Comparison of ENCODE assay signal across 10 mouse cellular contexts in the genomic region with DNA sequence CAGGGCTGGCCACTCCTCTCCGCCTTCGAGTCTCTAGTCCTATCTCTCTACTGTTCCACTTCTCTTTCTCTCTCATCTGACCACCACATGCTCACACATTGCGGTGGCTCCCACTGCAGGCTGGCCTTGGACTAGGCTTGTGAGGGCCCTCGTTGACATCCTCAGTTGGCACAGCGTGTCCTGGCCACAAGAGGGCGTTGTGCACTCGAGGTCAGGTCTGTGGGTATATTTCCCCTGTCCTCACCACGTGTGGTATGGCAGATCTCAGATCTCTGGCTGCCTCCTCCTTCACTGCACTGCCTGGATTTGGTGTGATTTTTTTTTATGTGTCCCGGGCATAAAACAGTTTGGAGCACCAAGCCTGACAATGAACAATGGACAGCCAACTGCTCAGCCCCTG. TPM values are rescaled to one million over a fixed set of nuclear protein-coding genes. Genes with fewer than 3 reads are reported as not detected.
DNase-seq lines count a peak whose midpoint lies in the region; ATAC-seq and TF ChIP-seq lines count a peak whose summit lies in the region.
"Had no signal": no experiment of that assay in that cellular context is flagged by ENCODE, and none has a peak within 500 bp of the region (broad histone marks: within the 10 kb centered on the region; RNA-seq: fewer than 3 reads in every experiment).

No protein-coding gene starts in this region.

- H3K4me3 ChIP-seq in kidney, embryonic 14.5 days (ENCODE audit: low read length) = no peak overlapping the region
- no peak overlapping the region for H3K4me3 ChIP-seq in intestine, postnatal 0 days (ENCODE audit: low read depth, low read length)
- H3K4me3 ChIP-seq: limb, embryonic 12.5 days had no signal

- 46% methylated on average over 9 of the region's 9 CpGs for WGBS in kidney, embryonic 14.5 days
- 48% methylated on average over 9 of the region's 9 CpGs for WGBS in intestine, postnatal 0 days

- TF ChIP-seq CTCF in intestine, postnatal 0 days (IDR thresholded peaks at IDR 0.05; ENCODE audit: low read depth) = peak; percentile 48

- ATAC-seq in kidney, embryonic 14.5 days (ENCODE audit: low FRiP score, low TSS enrichment) = 0 out of 2 replicates have a peak, but pooled peaks have one; percentile 1
- ATAC-seq in intestine, postnatal 0 days = no peak
- ATAC-seq in frontal cortex, adult (ENCODE audit: low TSS enrichment) = no peak

- DNase-seq in kidney, postnatal 36 days = no peak
- DNase-seq in thymus, postnatal 25 days = peak; percentile 30
- DNase-seq in thymus, postnatal 10 days (ENCODE audit: low spot score in 2 of 2) = no peak
- DNase-seq in thymus, postnatal 4 days = peak; percentile 63
- DNase-seq in layer of hippocampus, adult 9-10 months (ENCODE audit: low spot score) = no peak
- DNase-seq: adrenal gland, adult 8-10 months had no signal

- H3K36me3 ChIP-seq in kidney, embryonic 14.5 days (ENCODE audit: control insufficient read depth, insufficient read depth, low read length) = no peaks in the 10 kb centered on the region
- H3K36me3 ChIP-seq in intestine, postnatal 0 days (ENCODE audit: control insufficient read depth, insufficient read depth) = no peaks in the 10 kb centered on the region
- H3K36me3 ChIP-seq: limb, embryonic 12.5 days had no signal

- H3K27me3 ChIP-seq in kidney, embryonic 14.5 days (ENCODE audit: control insufficient read depth, insufficient read depth, low read length) = no peaks in the 10 kb centered on the region
- no peaks in the 10 kb centered on the region for H3K27me3 ChIP-seq in intestine, postnatal 0 days (replicated peaks; ENCODE audit: control insufficient read depth, insufficient read depth, low read length)

- H3K27ac ChIP-seq in kidney, embryonic 14.5 days (ENCODE audit: low read depth, low read length) = no peak overlapping the region
- no peak overlapping the region for H3K27ac ChIP-seq in intestine, postnatal 0 days (ENCODE audit: low read depth, low read length)
- H3K27ac ChIP-seq: limb, embryonic 12.5 days had no signal

- H3K4me1 ChIP-seq in kidney, embryonic 14.5 days (ENCODE audit: control insufficient read depth, insufficient read depth, low read length) = no peaks in the 10 kb centered on the region
- H3K4me1 ChIP-seq in intestine, postnatal 0 days (replicated peaks; ENCODE audit: control insufficient read depth, insufficient read depth, low read length) = no peaks in the 10 kb centered on the region

- H3K9me3 ChIP-seq in kidney, embryonic 14.5 days (ENCODE audit: control insufficient read depth, low read length) = no peaks in the 10 kb centered on the region
- H3K9me3 ChIP-seq in intestine, postnatal 0 days (ENCODE audit: control insufficient read depth) = no peaks in the 10 kb centered on the region
- H3K9me3 ChIP-seq: limb, embryonic 12.5 days had no signal

- no peak overlapping the region for H3K4me2 ChIP-seq in kidney, embryonic 14.5 days (replicated peaks; ENCODE audit: low read depth, low read length)
- H3K4me2 ChIP-seq in intestine, postnatal 0 days (replicated peaks; ENCODE audit: low read depth) = no peak overlapping the region
- H3K4me2 ChIP-seq: limb, embryonic 12.5 days had no signal

- H3K9ac ChIP-seq in kidney, embryonic 14.5 days (ENCODE audit: low read depth, low read length) = no peak overlapping the region
- H3K9ac ChIP-seq in intestine, postnatal 0 days (ENCODE audit: low read depth, low read length) = no peak overlapping the region
- H3K9ac ChIP-seq: limb, embryonic 12.5 days had no signal

RNA-seq across cellular contexts. Expression of a gene that starts 23.5 kb away (rescaled TPM):
- 994 and 1,198 TPM in 2 replicates for polyA plus RNA-seq in kidney, embryonic 14.5 days (2014; fragmentation: Nextera tagmentation; extraction: Ambion mirVana)
- polyA plus RNA-seq in intestine, postnatal 0 days (2015; fragmentation: Nextera tagmentation; extraction: Ambion mirVana) = 435 and 447 TPM in 2 replicates

RNA-seq across cellular contexts. Expression of a gene that starts 40.5 kb away (rescaled TPM):
- 5.8 and 6.1 TPM in 2 replicates for polyA plus RNA-seq in kidney, embryonic 14.5 days (2014; fragmentation: Nextera tagmentation; extraction: Ambion mirVana)
- polyA plus RNA-seq in intestine, postnatal 0 days (2015; fragmentation: Nextera tagmentation; extraction: Ambion mirVana) = 4.0 and 4.2 TPM in 2 replicates

RNA-seq across cellular contexts. Expression of a gene that starts 49.3 kb away (rescaled TPM):
- polyA plus RNA-seq in kidney, embryonic 14.5 days (2014; fragmentation: Nextera tagmentation; extraction: Ambion mirVana) = 1.3 and 2.9 TPM in 2 replicates
- 0.38 and 0.56 TPM in 2 replicates for polyA plus RNA-seq in intestine, postnatal 0 days (2015; fragmentation: Nextera tagmentation; extraction: Ambion mirVana)

RNA-seq across cellular contexts. Expression of a gene that starts 49.8 kb away (rescaled TPM):
- 5.6 and 7.6 TPM in 2 replicates for polyA plus RNA-seq in kidney, embryonic 14.5 days (2014; fragmentation: Nextera tagmentation; extraction: Ambion mirVana)
- polyA plus RNA-seq in intestine, postnatal 0 days (2015; fragmentation: Nextera tagmentation; extraction: Ambion mirVana) = 5.0 and 5.3 TPM in 2 replicates

Comparison
In these comparisons a context has a peak if more than half of its experiments do, and no peak if none do; other contexts are left out.
1. DNase-seq: peak in thymus, postnatal 25 days (single experiment) and thymus, postnatal 4 days (single experiment); none in kidney, postnatal 36 days (0 of 2), thymus, postnatal 10 days (0 of 2) and layer of hippocampus, adult 9-10 months (single experiment).